Mouse (Mus musculus): ENCODE results near the gene Yjefn3.

DNA sequence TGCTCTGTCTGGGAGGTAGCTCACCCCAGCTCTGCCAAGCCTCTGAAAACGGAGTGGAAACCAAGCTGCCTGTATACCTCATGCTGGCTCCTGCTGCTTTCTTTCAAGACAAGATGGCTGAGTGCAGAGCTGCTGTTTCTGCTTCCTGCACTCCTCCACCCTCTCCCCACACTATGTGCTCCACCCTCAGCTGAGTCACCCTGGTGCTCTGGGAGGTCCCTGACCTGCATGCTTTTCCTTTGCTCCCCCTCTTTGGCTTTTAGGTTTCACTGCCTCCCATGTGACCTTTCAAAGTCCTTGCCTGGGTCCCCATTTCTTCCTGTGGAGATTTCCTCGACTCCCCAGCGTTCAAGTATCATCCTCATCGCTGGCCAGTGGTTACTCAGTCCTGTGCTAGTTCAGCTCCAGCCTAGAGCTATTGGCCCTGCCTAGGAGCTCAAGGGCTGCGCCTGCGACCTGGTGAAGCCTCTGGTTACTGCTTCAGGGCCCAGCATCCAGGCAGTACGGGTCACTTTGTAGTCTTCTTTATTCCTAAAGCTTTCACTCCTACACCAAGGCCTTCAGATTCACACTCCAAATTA lies 51.5 kb downstream of the Yjefn3 start:
- no peak for TF ChIP-seq CTCF (IDR thresholded peaks at IDR 0.05; ENCODE audit: low read depth)
- TF ChIP-seq EP300 (IDR thresholded peaks at IDR 0.05; ENCODE audit: low read depth): no peak
